Mouse (Mus musculus) small intestine, adult 2 months (tissue): ENCODE results near the gene Ric8a. TPM values are rescaled to one million over a fixed set of nuclear protein-coding genes. Genes with fewer than 3 reads are reported as not detected.
A peak's percentile ranks its signal among the peaks of the same experiment; 100 is the strongest.

Source experiments
- H3K27ac ChIP-seq: fragments of 200-500 bp; 2 replicates; pipeline ENCODE4 v1.5.1; 2012; ENCODE audit warnings: low read depth, low read length, control low read depth, inconsistent platforms; ENCODE audit not compliant: insufficient read depth
- H3K27me3 ChIP-seq: fragments of 200-500 bp; 2 replicates; pipeline ENCODE4 v1.6.1; 2012; ENCODE audit warnings: mild to moderate bottlenecking, moderate library complexity, low read length, inconsistent platforms; ENCODE audit not compliant: control insufficient read depth, insufficient read depth
- H3K36me3 ChIP-seq: fragments of 200-500 bp; 2 replicates; pipeline ENCODE4 v1.6.1; 2012; ENCODE audit warnings: mild to moderate bottlenecking, low read length, control low read depth, inconsistent platforms; ENCODE audit not compliant: control insufficient read depth, insufficient read depth
- H3K4me1 ChIP-seq: fragments of 200-500 bp; 2 replicates; pipeline ENCODE4 v1.6.1; 2012; ENCODE audit warnings: low read length, inconsistent platforms, mixed read lengths; ENCODE audit not compliant: control insufficient read depth, insufficient read depth, insufficient read length
- H3K4me3 ChIP-seq: fragments of 200-500 bp; 2 replicates; pipeline ENCODE4 v1.5.1; 2012; ENCODE audit warnings: low read depth, mild to moderate bottlenecking, control low read depth, inconsistent platforms, low read length, moderate library complexity
- CTCF ChIP-seq: fragments of 200-500 bp; IDR thresholded peaks from 2 replicates; pipeline ENCODE4 v1.5.1; 2012; ENCODE audit warnings: low read depth, mild to moderate bottlenecking, control low read depth, inconsistent platforms, low read length, moderate library complexity, mixed read lengths; ENCODE audit not compliant: insufficient replicate concordance, insufficient read length; ENCODE audit errors: extremely low read depth
- POLR2A ChIP-seq: fragments of 200-500 bp; IDR thresholded peaks from 2 replicates; pipeline ENCODE4 v1.6.1; 2012; ENCODE audit warnings: low read depth, mild to moderate bottlenecking, control low read depth, inconsistent platforms, low read length, moderate library complexity
- WGBS: fragments of 180-500 bp; shearing (Covaris S2); methylation state at CpG from one replicate; pipeline ENCODE4 v1.1.7; 2018; 5-methylcytosine and 5-hydroxymethylcytosine counted together
- polyA plus RNA-seq: library from polyadenylated mRNA; depleted of rRNA; stranded (reverse); fragments of >200 nt; gene quantifications from 2 replicates; pipeline ENCODE4 v1.2.3, GENCODE M21; 2012

Gene Ric8a
- polyA plus RNA-seq, 1 experiment = 95.5 TPM

DNA sequence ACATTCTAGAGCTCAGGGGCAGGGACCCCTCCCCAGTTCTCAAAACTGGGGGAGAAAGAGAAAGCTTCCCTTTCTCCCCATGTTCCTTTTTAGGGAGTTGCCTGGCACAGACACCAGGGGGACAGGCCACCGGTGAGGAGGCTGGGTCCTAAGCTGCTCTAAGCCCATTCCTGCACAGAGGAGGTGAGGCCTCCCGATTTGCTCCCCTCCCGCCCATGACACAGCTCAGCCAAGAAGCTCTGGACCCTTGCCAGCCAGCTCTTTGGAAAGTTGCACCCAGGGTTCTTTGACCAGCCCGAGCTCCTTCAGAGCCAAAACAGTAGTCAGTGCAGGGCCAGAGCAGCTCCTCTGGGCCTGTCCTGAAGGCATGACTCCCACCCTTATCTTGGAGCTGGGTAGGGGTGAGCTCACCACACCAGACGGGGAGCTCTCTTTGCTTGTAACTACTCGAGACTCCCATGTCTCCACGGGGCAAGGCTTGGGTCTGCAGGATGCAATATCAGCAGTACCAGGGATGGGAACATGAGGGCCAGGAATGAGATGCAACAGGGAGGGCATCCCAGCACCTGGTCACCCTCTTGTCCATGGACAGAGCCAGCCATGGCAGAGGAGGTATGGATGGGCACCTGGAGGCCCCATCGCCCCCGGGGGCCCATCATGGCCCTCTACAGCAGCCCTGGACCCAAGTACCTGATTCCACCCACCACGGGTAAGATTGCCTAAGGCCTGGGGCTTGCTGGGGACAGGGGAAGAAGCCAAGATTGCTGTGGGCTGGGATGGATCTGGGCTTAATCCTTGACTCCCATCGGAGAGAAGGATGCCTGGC lies 8.8 kb upstream of the Ric8a start, which contains the start of gene Odf3:
TSS of gene Odf3 (plus strand) at position 51 of the 826 bp plus-strand sequence.
- TF ChIP-seq POLR2A = no peak
- no peak for TF ChIP-seq CTCF
- 53% methylated on average over 11 of the region's 11 CpGs for WGBS

DNA sequence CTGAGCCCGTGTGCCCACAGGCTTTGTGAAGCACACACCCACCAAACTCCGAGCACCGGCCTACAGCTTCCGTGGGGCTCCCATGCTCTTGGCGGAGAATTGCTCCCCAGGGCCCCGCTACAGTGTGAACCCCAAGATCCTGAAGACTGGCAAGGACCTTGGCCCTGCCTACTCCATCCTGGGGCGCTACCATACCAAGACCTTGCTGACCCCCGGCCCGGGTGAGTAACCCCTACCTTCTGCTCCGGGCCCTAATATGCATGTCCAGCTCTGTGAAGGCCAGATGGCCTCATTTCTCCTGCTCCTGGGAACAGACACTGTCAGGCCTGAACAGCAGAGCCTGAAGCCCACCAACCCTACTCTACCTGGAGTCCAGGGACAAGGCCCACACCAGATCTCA lies 8.2 kb upstream of the Ric8a start:
- TF ChIP-seq POLR2A (no peak), CTCF (no peak)
- Histone ChIP-seq H3K27me3 (no peaks in the 10 kb centered on the region), H3K36me3 (peaks cover 18% of the 10 kb centered on the region), H3K4me3 (no peak overlapping the region), H3K4me1 (no peaks in the 10 kb centered on the region), H3K27ac (no peak overlapping the region)
- WGBS = 94% methylated on average over 10 of the region's 10 CpGs

More for the DNA sequence above, 8.8 kb upstream of the Ric8a start, which contains the start of gene Odf3:
- Histone ChIP-seq H3K4me1 (no peaks in the 10 kb centered on the region), H3K4me3 (no peak within 1 kb of the TSS), H3K36me3 (peaks cover 12% of the 10 kb centered on the region), H3K27ac (no peak within 1 kb of the TSS), H3K27me3 (no peaks in the 10 kb centered on the region)

DNA sequence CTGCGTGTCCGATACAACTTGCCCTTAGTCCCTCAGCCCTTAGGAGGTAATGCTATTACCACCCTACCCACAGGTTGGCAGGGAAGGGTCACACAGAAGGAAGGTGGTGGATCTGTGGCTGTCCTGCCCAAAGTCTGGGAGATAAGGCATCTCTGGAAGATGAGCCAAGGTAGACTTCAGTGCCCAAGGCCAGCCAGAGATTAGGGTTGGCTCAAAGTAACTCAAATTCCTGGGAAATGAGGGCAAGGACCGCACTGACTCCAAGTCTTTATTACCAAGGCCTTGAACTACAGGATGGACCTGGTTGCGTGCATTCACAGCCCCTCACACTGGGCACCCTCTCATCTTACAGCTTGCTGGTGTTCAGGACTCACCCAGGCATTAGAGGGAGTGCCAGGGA lies 4.8 kb upstream of the Ric8a start:
- Histone ChIP-seq H3K4me1 (peaks cover 3% of the 10 kb centered on the region; the same call in 1 of the 2 replicates), H3K27me3 (no peaks in the 10 kb centered on the region), H3K4me3 (no peak overlapping the region), H3K36me3 (peaks cover 25% of the 10 kb centered on the region), H3K27ac (no peak overlapping the region)
- 91% methylated on average over 4 of the region's 4 CpGs for WGBS
- TF ChIP-seq POLR2A = no peak
- no peak for TF ChIP-seq CTCF

DNA sequence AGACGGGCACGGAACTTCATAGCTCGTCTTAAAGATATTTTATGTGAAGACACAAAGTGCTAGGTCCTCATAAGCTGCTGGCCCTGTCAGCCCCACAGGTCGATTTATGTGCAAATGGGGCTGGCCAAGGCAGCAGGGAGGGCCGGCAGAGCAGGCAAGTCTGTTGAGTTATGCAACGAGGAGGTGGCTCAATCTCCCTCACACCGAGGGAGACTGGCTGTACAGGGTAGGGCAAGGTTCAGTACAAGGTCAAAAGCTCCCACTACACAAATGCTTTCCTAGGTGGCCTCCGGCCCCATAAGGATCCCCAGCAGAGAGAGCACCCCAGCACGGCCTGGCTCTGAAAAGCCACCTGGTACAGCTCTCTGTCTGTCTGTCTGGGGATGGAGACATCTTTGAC lies 3.4 kb upstream of the Ric8a start:
- Histone ChIP-seq H3K27ac (no peak overlapping the region), H3K27me3 (no peaks in the 10 kb centered on the region), H3K36me3 (peaks cover 25% of the 10 kb centered on the region), H3K4me1 (peaks cover 9% of the 10 kb centered on the region), H3K4me3 (no peak overlapping the region)
- TF ChIP-seq POLR2A = no peak
- TF ChIP-seq CTCF = no peak
- WGBS = 77% methylated on average over 9 of the region's 9 CpGs

DNA sequence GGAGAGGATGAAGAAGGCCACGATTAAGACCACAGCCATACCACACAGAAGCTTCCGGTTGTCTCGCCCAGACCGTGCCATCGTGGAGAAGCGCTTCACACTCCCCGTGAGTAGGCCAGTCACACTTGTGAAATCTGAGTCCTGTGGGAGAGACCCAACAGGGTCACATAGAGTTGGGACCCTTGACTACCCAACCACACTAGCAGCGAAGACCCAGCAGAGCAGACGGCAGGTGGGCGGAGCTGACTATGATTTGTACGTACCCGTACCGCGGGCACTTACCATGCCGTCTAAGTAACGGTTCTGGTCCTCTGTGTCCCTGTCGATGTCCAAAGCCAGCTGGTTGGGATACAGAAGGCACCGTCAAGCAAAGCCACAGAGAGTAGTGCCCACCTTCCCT lies 2.3 kb upstream of the Ric8a start:
- Histone ChIP-seq H3K36me3 (peaks cover 35% of the 10 kb centered on the region), H3K27me3 (no peaks in the 10 kb centered on the region), H3K4me1 (peaks cover 13% of the 10 kb centered on the region), H3K27ac (no peak overlapping the region), H3K4me3 (no peak overlapping the region)
- WGBS = 89% methylated on average over 18 of the region's 18 CpGs
- TF ChIP-seq POLR2A (no peak), CTCF (no peak)

DNA sequence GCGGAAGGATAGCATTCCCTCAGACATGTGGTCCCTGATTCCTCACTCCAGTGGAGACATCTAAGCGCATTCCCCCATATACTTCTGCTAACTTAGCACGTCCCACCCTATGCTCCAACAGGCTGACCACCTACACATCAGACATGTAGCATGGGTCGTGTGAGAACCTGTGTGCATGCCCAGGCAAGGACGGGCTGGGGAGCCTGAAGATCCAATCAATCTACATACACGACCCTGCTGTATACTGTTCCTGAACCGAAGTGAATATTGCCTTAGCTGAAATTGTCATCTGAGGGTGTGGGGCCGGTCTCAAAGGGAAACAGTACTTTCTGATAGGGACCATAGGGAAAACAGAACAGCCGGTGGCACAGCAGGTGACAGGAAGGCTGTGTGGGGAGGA lies 1.6 kb upstream of the Ric8a start:
- Histone ChIP-seq H3K4me1 (peaks cover 13% of the 10 kb centered on the region), H3K36me3 (peaks cover 41% of the 10 kb centered on the region), H3K27ac (no peak overlapping the region), H3K27me3 (no peaks in the 10 kb centered on the region), H3K4me3 (peak overlapping the region; percentile 82)
- TF ChIP-seq POLR2A = no peak
- no peak for TF ChIP-seq CTCF
- 60% methylated on average over 9 of the region's 9 CpGs for WGBS
